Mouse (Mus musculus): ENCODE data around the gene Rif1.

- no peak for TF ChIP-seq TAL1 (IDR thresholded peaks at IDR 0.05; ENCODE audit: low read length)
- TF ChIP-seq GATA1 (IDR thresholded peaks at IDR 0.05; ENCODE audit: low read length), result no peak
Measured at GRCm38 (mm10) chr2:52073141-52073904, 691 bp downstream of the Rif1 start.
